9 mouse cellular contexts compared by ENCODE assay signal in the genomic region with DNA sequence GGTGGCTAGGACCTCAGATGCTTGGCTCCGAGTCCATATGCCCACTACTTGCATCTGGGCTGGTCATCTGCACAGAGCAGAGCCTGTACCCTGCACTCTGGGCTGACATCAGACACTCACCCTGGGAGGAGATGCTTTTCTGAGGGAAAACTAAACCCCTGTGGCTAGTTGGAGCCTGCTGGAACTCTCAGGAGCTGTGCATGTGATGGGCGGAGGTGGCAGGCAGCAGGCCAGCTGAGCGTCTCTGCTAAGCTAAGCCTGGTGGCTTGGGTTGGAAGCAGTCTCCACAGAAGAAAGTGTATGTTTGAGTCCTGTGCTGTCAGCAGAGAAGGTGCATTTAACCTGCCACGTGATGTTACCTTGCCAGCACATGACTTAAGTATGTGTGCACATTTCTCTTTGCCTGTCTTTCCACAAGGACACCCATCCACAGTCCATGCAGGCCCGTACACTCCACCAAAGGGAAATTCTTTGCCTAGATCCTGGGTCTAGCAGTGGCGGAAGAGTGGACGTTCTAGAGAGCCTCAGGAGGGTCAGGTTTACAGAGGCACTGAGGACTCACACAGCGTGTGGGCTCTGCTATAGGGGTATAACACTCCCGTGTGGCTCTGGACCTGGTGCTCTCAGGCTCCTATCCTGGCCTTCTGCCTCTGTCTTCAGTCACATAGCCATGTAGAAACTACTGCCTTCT. TPM values are rescaled to one million over a fixed set of nuclear protein-coding genes. Genes with fewer than 3 reads are reported as not detected.
A peak's percentile ranks its signal among the peaks of the same experiment; 100 is the strongest.
DNase-seq lines count a peak whose midpoint lies in the region.
"Had no signal": no experiment of that assay in that cellular context is flagged by ENCODE, and none has a peak within 500 bp of the region (broad histone marks: within the 10 kb centered on the region; RNA-seq: fewer than 3 reads in every experiment).

No protein-coding gene starts in this region.

- intact Hi-C loops in left cerebral cortex, postnatal 4 days (cut with DNase I): no loop called here
- intact Hi-C loops in gastrocnemius, postnatal 14 days (cut with DNase I; ENCODE audit: low total_unique reads): no loop called here
- intact Hi-C loops in left cerebral cortex, postnatal 25 days (cut with DNase I): no loop called here

- DNase-seq in adrenal gland, adult (ENCODE audit: inconsistent age in 2 of 2, low spot score in 1 of 2): peak; percentile 28 to 68
- no peak for DNase-seq in adrenal gland, postnatal 25 days
- DNase-seq in left cerebral cortex, adult 11 months (ENCODE audit: low spot score): peak; percentile 41
- no peak for DNase-seq in left cerebral cortex, postnatal 4 days
- DNase-seq in gastrocnemius, postnatal 14 days: peak; percentile 69
- DNase-seq in left cerebral cortex, postnatal 25 days (ENCODE audit: low spot score in 2 of 2): peak; percentile 60 to 87
- no peak for DNase-seq in thymus, adult 18-20 months
- DNase-seq in layer of hippocampus, postnatal 36 days: no peak
- DNase-seq: thymus, postnatal 4 days had no signal

RNA-seq across cellular contexts. Expression of gene Bicd2, which starts 31.1 kb away (rescaled TPM):
- 43.7 and 45.2 TPM in 2 replicates for total RNA-seq in adrenal gland, postnatal 25 days (2021)
- 10 to 100 TPM; 56.6 to 57.2 TPM for total RNA-seq in left cerebral cortex, postnatal 4 days (2021)
- 10 to 100 TPM; 20.5 to 21.2 TPM for total RNA-seq in gastrocnemius, postnatal 14 days (2021)
- total RNA-seq in left cerebral cortex, postnatal 25 days (2021): 10 to 100 TPM; 48.5 to 51.0 TPM
- 10 to 100 TPM; 54.5 to 59.8 TPM for total RNA-seq in layer of hippocampus, postnatal 36 days (2021)

RNA-seq across cellular contexts. Expression of gene Ippk, which starts 48.5 kb away (rescaled TPM):
- total RNA-seq in adrenal gland, postnatal 25 days (2021): 24.1 and 27.7 TPM in 2 replicates
- 10 to 100 TPM; 12.7 to 12.8 TPM for total RNA-seq in left cerebral cortex, postnatal 4 days (2021)
- 1 to 10 TPM; 5.1 to 6.6 TPM for total RNA-seq in gastrocnemius, postnatal 14 days (2021)
- total RNA-seq in left cerebral cortex, postnatal 25 days (2021): 10 to 100 TPM; 14.8 to 16.8 TPM
- 10 to 100 TPM; 34.5 to 37.9 TPM for total RNA-seq in layer of hippocampus, postnatal 36 days (2021)

RNA-seq across cellular contexts. Expression of gene Fgd3, which starts 52.4 kb away (rescaled TPM):
- 1.5 and 2.8 TPM in 2 replicates for total RNA-seq in adrenal gland, postnatal 25 days (2021)
- 10 to 100 TPM; 19.8 to 27.2 TPM for total RNA-seq in left cerebral cortex, postnatal 4 days (2021)
- 1 to 10 TPM in 1 of 2 experiments, under 1 TPM in 1; 0.93 to 1.3 TPM for total RNA-seq in gastrocnemius, postnatal 14 days (2021)
- 1 to 10 TPM; 6.3 to 6.8 TPM for total RNA-seq in left cerebral cortex, postnatal 25 days (2021)
- 1 to 10 TPM; 6.8 to 6.9 TPM for total RNA-seq in layer of hippocampus, postnatal 36 days (2021)

Comparison
In these comparisons a context has a peak if more than half of its experiments do, and no peak if none do; other contexts are left out.
1. DNase-seq: peak in adrenal gland, adult (2 of 2), left cerebral cortex, adult 11 months (single experiment), gastrocnemius, postnatal 14 days (single experiment) and left cerebral cortex, postnatal 25 days (2 of 2); none in adrenal gland, postnatal 25 days (single experiment), left cerebral cortex, postnatal 4 days (single experiment), thymus, adult 18-20 months (0 of 2) and layer of hippocampus, postnatal 36 days (0 of 2).